8 mouse cellular contexts compared by ENCODE assay signal in genomic region chr15:102398629-102399028, GRCm38 (mm10). TPM values are rescaled to one million over a fixed set of nuclear protein-coding genes. Genes with fewer than 3 reads are reported as not detected.
A peak's percentile ranks its signal among the peaks of the same experiment; 100 is the strongest.
DNase-seq lines count a peak whose midpoint lies in the region; ATAC-seq and TF ChIP-seq lines count a peak whose summit lies in the region.
"Had no signal": no experiment of that assay in that cellular context is flagged by ENCODE, and none has a peak within 500 bp of the region (broad histone marks: within the 10 kb centered on the region; RNA-seq: fewer than 3 reads in every experiment).

No protein-coding gene starts in this region.

- no peaks in the 10 kb centered on the region for H3K79me2 ChIP-seq in myocyte (ENCODE audit: control insufficient read depth, insufficient read depth)

- no peaks in the 10 kb centered on the region for H3K36me3 ChIP-seq in lung, embryonic 14.5 days (ENCODE audit: insufficient read depth)
- H3K36me3 ChIP-seq in hindbrain, embryonic 14.5 days (replicated peaks; ENCODE audit: control insufficient read depth, insufficient read depth) = no peaks in the 10 kb centered on the region
- no peaks in the 10 kb centered on the region for H3K36me3 ChIP-seq in myocyte (ENCODE audit: control insufficient read depth, insufficient read depth)

- TF ChIP-seq POLR2A in myocyte (IDR thresholded peaks at IDR 0.05; ENCODE audit: insufficient read length, low read depth) = no peak

- peaks cover 7% of the 10 kb centered on the region; the same call in 1 of the 2 replicates for H3K4me1 ChIP-seq in lung, embryonic 14.5 days (ENCODE audit: insufficient read depth)
- peaks cover 5% of the 10 kb centered on the region; the same call in 1 of the 2 replicates for H3K4me1 ChIP-seq in hindbrain, embryonic 14.5 days (replicated peaks; ENCODE audit: control insufficient read depth, insufficient read depth, low read length)

- WGBS in lung, embryonic 14.5 days = 31% methylated on average over 5 of the region's 5 CpGs
- 25% methylated on average over 5 of the region's 5 CpGs for WGBS in hindbrain, embryonic 14.5 days

- H3K9ac ChIP-seq in lung, embryonic 14.5 days = 0 out of 2 replicates have a peak overlapping the region, but pooled peaks have one; percentile 48
- no peak overlapping the region for H3K9ac ChIP-seq in hindbrain, embryonic 14.5 days

- H3K4me2 ChIP-seq in lung, embryonic 14.5 days = peak overlapping the region; percentile 61
- H3K4me2 ChIP-seq in hindbrain, embryonic 14.5 days (replicated peaks) = peak overlapping the region; percentile 48; the same call in 1 of the 2 replicates
- peak overlapping the region; percentile 89 for H3K4me2 ChIP-seq in myocyte (ENCODE audit: low read depth)

- TF ChIP-seq CTCF in lung, embryonic 14.5 days (IDR thresholded peaks at IDR 0.05; ENCODE audit: low read depth) = no peak

- no peak for DNase-seq in lung, embryonic 14.5 days
- no peak for DNase-seq in lung, postnatal 4 days
- DNase-seq in adrenal gland, postnatal 10 days = peak; percentile 68
- no peak for DNase-seq in hindbrain, embryonic 14.5 days (ENCODE audit: low spot score)
- DNase-seq in retina, postnatal 1 day = no peak
- DNase-seq in left cerebral cortex, postnatal 14 days (ENCODE audit: low spot score in 2 of 2) = no peak
- DNase-seq: thymus, adult 2 months had no signal

- H3K4me3 ChIP-seq in lung, embryonic 14.5 days (ENCODE audit: low read depth, low read length) = no peak overlapping the region
- no peak overlapping the region for H3K4me3 ChIP-seq in hindbrain, embryonic 14.5 days (replicated peaks; ENCODE audit: low read length)
- peak overlapping the region; percentile 44 for H3K4me3 ChIP-seq in myocyte

- no peak for ATAC-seq in lung, embryonic 14.5 days (ENCODE audit: insufficient read depth)
- ATAC-seq in hindbrain, embryonic 14.5 days (ENCODE audit: low FRiP score) = no peak

- intact Hi-C loops in left cerebral cortex, postnatal 14 days (cut with DNase I) = no loop called here

- H3K9me3 ChIP-seq in lung, embryonic 14.5 days (ENCODE audit: low read depth, low read length) = no peaks in the 10 kb centered on the region
- no peaks in the 10 kb centered on the region for H3K9me3 ChIP-seq in hindbrain, embryonic 14.5 days (ENCODE audit: control insufficient read depth, low read length)

- H3K27me3 ChIP-seq in lung, embryonic 14.5 days (ENCODE audit: insufficient read depth, low read length) = no peaks in the 10 kb centered on the region
- H3K27me3 ChIP-seq in hindbrain, embryonic 14.5 days (ENCODE audit: control insufficient read depth, insufficient read depth, low read length) = no peaks in the 10 kb centered on the region
- H3K27me3 ChIP-seq in myocyte (ENCODE audit: control insufficient read depth, insufficient read depth, insufficient read length) = no peaks in the 10 kb centered on the region

- H3ac ChIP-seq in myocyte (ENCODE audit: control insufficient read depth, insufficient read length) = no peak overlapping the region

- peak overlapping the region; percentile 94 for H3K27ac ChIP-seq in lung, embryonic 14.5 days (ENCODE audit: low read depth)
- no peak overlapping the region for H3K27ac ChIP-seq in hindbrain, embryonic 14.5 days

TF ChIP-seq in myocyte, 11 proteins besides CTCF, POLR2A, EP300 and RAD21:
- TF ChIP-seq E2F4 (IDR thresholded peaks at IDR 0.05; ENCODE audit: insufficient read depth) = no peak
- no peak for TF ChIP-seq TCF3 (IDR thresholded peaks at IDR 0.05; ENCODE audit: insufficient read length, low read depth)
- TF ChIP-seq CEBPB (IDR thresholded peaks at IDR 0.05; ENCODE audit: insufficient read depth, poor library complexity, severe bottlenecking) = no peak
- no peak for TF ChIP-seq MAX (IDR thresholded peaks at IDR 0.05; ENCODE audit: low read depth)
- TF ChIP-seq REST (IDR thresholded peaks at IDR 0.05; ENCODE audit: insufficient read depth, insufficient read length) = no peak
- no peak for TF ChIP-seq MYOD1 (IDR thresholded peaks at IDR 0.05; ENCODE audit: control insufficient read depth in 1 of 3, insufficient read length in 2 of 3, low read depth in 2 of 3)
- no peak for TF ChIP-seq MYOG (IDR thresholded peaks at IDR 0.05; ENCODE audit: control insufficient read depth in 1 of 3, insufficient read depth in 1 of 3, insufficient read length in 2 of 3, low read depth in 2 of 3)
- TF ChIP-seq TCF12 (IDR thresholded peaks at IDR 0.05; ENCODE audit: insufficient read depth, poor library complexity, severe bottlenecking) = no peak
- no peak for TF ChIP-seq USF1 (IDR thresholded peaks at IDR 0.05; ENCODE audit: low read depth)
- no peak for TF ChIP-seq SRF (IDR thresholded peaks at IDR 0.05; ENCODE audit: control insufficient read depth, insufficient read length, low read depth)
- TF ChIP-seq POLR2AphosphoS2 (IDR thresholded peaks at IDR 0.05; ENCODE audit: insufficient read length, low read depth) = no peak

RNA-seq across cellular contexts. Expression of gene Sp1, which starts 7.3 kb away (rescaled TPM):
- polyA plus RNA-seq in lung, embryonic 14.5 days (2014; fragmentation: Nextera tagmentation; extraction: Ambion mirVana) = 15.3 and 16.1 TPM in 2 replicates
- 10 to 100 TPM; 67.8 to 83.4 TPM for total RNA-seq in adrenal gland, postnatal 10 days (2021)
- 5.3 and 6.2 TPM in 2 replicates for polyA plus RNA-seq in hindbrain, embryonic 14.5 days (2014; fragmentation: Nextera tagmentation; extraction: Ambion mirVana)
- 11.7 TPM for polyA plus RNA-seq in myocyte (2012; fragmentation: generic; extraction: Trizol)
- total RNA-seq in left cerebral cortex, postnatal 14 days (2021) = 10 to 100 TPM; 23.2 to 24.5 TPM

RNA-seq across cellular contexts. Expression of gene Sp7, which starts 31.6 kb away (rescaled TPM):
- 0.55 and 0.64 TPM in 2 replicates for polyA plus RNA-seq in lung, embryonic 14.5 days (2014; fragmentation: Nextera tagmentation; extraction: Ambion mirVana)
- 1 to 10 TPM in 1 of 2 experiments, under 1 TPM in 1; 0.15 to 2.3 TPM for total RNA-seq in adrenal gland, postnatal 10 days (2021)
- 0.64 and 0.82 TPM in 2 replicates for polyA plus RNA-seq in hindbrain, embryonic 14.5 days (2014; fragmentation: Nextera tagmentation; extraction: Ambion mirVana)
- polyA plus RNA-seq in myocyte (2012; fragmentation: generic; extraction: Trizol) = 0.24 TPM
- under 1 TPM; 0.26 to 0.53 TPM for total RNA-seq in left cerebral cortex, postnatal 14 days (2021)

RNA-seq across cellular contexts. Expression of gene Amhr2, which starts 46.5 kb away (rescaled TPM):
- polyA plus RNA-seq in lung, embryonic 14.5 days (2014; fragmentation: Nextera tagmentation; extraction: Ambion mirVana) = 0.21 and 0.85 TPM in 2 replicates
- 1 to 10 TPM; 1.7 to 2.1 TPM for total RNA-seq in adrenal gland, postnatal 10 days (2021)
- 0.13 and 0.39 TPM in 2 replicates for polyA plus RNA-seq in hindbrain, embryonic 14.5 days (2014; fragmentation: Nextera tagmentation; extraction: Ambion mirVana)
- polyA plus RNA-seq in myocyte (2012; fragmentation: generic; extraction: Trizol) = 0.32 TPM
- total RNA-seq in left cerebral cortex, postnatal 14 days (2021) = under 1 TPM; 0.51 to 0.75 TPM

RNA-seq across cellular contexts. Expression of gene Aaas, which starts 48.1 kb away (rescaled TPM):
- polyA plus RNA-seq in lung, embryonic 14.5 days (2014; fragmentation: Nextera tagmentation; extraction: Ambion mirVana) = 99.1 and 103 TPM in 2 replicates
- total RNA-seq in adrenal gland, postnatal 10 days (2021) = 10 to 100 TPM; 21.4 to 24.7 TPM
- 30.7 and 33.8 TPM in 2 replicates for polyA plus RNA-seq in hindbrain, embryonic 14.5 days (2014; fragmentation: Nextera tagmentation; extraction: Ambion mirVana)
- 57.5 TPM for polyA plus RNA-seq in myocyte (2012; fragmentation: generic; extraction: Trizol)
- 10 to 100 TPM; 17.5 to 18.8 TPM for total RNA-seq in left cerebral cortex, postnatal 14 days (2021)
